Mouse (Mus musculus): ENCODE measurements around the gene Kif1b.
"Not testable (repeated sequence)": the region's sequence is repeated elsewhere in the genome, so short reads cannot be mapped to it uniquely, and the experiment has no call there.

DNA sequence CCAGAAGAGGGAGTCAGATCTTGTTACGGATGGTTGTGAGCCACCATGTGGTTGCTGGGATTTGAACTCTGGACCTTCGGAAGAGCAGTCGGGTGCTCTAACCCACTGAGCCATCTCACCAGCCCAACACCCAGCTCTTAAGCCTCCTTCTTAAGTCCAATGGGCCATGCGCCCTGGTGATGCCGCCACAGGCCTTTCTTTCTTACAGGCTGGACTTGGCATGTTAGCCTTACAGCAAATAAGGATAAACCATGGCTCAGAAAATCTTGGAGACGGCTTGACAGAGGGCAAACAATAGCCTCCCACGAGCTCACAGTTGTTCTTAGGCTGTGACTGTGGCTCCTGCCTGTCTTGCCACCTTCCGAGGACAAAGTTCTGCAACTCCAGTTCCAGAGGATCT, 137.6 kb downstream of the Kif1b start:
- not testable (repeated sequence) for TF ChIP-seq CTCF (IDR thresholded peaks at IDR 0.05; ENCODE audit: extremely low read depth, insufficient read length, insufficient replicate concordance, low read depth, low read length); POLR2A (IDR thresholded peaks at IDR 0.05; ENCODE audit: low read depth, low read length)
